Mouse (Mus musculus): ENCODE data around the gene Tubgcp5. TPM values are rescaled to one million over a fixed set of nuclear protein-coding genes. Genes with fewer than 3 reads are reported as not detected.

Tubgcp5 gene
- polyA plus RNA-seq, 1 experiment from 2014 or later: 42.8 TPM

DNA sequence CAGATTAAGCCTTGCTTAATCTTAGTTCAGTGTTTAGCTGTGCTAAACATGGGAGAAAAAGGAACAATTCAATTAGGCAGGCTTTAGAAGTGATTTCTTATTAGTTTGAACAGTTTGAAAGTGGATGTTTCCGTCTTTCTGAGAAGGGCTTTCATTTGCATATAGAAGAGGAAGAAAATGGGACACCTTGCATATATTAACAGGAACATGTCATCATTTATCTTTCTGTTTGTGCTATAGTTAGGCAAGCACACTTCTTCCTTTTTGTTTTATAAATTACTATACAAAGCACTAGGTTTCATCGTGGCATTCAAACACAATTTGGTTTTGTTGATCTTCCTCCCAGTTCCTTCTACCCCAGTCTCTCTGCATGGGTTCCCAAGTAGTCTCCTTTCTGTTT, 63.8 kb downstream of the Tubgcp5 start:
- H3K9me3 ChIP-seq (replicated peaks): no peaks in the 10 kb centered on the region
- H3K9ac ChIP-seq: no peak overlapping the region
- H3K36me3 ChIP-seq: no peaks in the 10 kb centered on the region
- 72% methylated on average over 2 of the region's 2 CpGs for WGBS
- no peak overlapping the region for H3K27ac ChIP-seq
- ATAC-seq (ENCODE audit: low FRiP score): no peak
- no peaks in the 10 kb centered on the region for H3K4me1 ChIP-seq
- H3K4me3 ChIP-seq: no peak overlapping the region
- H3K27me3 ChIP-seq: no peaks in the 10 kb centered on the region
- H3K4me2 ChIP-seq (replicated peaks): no peak overlapping the region

DNA sequence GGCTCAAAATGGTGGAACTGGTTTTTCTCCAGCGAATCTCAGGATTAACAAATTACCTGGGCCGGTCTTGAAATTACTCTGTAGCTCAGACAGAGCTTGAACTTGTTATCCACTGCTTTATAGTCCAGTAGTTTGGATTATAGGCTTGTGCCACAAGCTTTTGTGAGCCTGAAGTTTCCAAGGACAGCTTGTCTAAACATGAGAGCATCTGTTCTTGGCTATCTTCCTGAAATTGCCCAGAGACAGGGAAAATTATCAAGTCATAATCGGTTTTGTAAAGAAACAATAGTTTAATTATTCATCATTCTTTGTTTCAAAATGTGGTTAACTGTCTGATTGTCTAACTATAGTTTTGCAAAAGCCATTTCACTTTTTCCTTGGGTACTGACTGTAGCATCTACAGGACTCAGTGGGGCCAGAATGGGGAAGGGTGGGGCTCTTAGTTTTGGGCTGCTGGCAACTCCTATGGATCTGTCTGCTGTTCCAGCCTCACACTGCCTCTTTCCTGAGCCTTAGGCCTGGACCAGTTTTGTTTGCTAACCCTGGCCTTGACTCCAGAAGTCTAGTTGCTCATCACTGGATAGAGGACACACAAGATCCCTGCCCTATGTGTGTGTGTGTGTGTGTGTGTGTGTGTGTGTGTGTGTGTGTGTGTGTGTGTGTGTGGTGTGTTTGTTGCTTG, 65.0 kb downstream of the Tubgcp5 start:
- no peaks in the 10 kb centered on the region for H3K27me3 ChIP-seq
- 93% methylated on average over 3 of the region's 3 CpGs for WGBS

DNA sequence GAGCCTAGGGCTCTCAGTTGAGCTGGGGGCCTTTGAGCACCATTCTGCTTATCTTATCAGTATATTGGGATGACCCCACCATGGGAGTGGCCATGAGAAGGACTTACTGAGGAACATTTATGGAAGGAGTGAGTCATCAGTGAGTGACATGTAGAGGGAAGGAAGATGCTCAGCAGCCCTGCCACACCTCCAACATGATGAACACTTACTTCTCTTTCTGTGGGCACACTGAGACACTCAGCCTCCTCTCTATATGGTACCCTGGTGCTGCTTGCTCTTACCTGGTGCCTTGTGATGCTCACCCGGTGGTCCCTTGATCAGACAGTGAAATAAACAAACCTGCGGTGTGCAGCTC, 65.5 kb downstream of the Tubgcp5 start:
- no peak overlapping the region for H3K9ac ChIP-seq
- H3K4me1 ChIP-seq: no peaks in the 10 kb centered on the region
- no peaks in the 10 kb centered on the region for H3K27me3 ChIP-seq
- no peak for ATAC-seq (ENCODE audit: low FRiP score)
- no peak overlapping the region for H3K4me2 ChIP-seq (replicated peaks)
- H3K4me3 ChIP-seq: no peak overlapping the region
- no peak overlapping the region for H3K27ac ChIP-seq
- no peaks in the 10 kb centered on the region for H3K9me3 ChIP-seq (replicated peaks)
- no peaks in the 10 kb centered on the region for H3K36me3 ChIP-seq
- 95% methylated on average over 2 of the region's 2 CpGs for WGBS

More for the DNA sequence above, 65.0 kb downstream of the Tubgcp5 start:
- H3K4me2 ChIP-seq (replicated peaks): no peak overlapping the region
- no peak overlapping the region for H3K27ac ChIP-seq
- no peaks in the 10 kb centered on the region for H3K9me3 ChIP-seq (replicated peaks)
- ATAC-seq (ENCODE audit: low FRiP score): no peak
- H3K36me3 ChIP-seq: no peaks in the 10 kb centered on the region
- H3K4me3 ChIP-seq: no peak overlapping the region
- H3K9ac ChIP-seq: no peak overlapping the region
- no peaks in the 10 kb centered on the region for H3K4me1 ChIP-seq

DNA sequence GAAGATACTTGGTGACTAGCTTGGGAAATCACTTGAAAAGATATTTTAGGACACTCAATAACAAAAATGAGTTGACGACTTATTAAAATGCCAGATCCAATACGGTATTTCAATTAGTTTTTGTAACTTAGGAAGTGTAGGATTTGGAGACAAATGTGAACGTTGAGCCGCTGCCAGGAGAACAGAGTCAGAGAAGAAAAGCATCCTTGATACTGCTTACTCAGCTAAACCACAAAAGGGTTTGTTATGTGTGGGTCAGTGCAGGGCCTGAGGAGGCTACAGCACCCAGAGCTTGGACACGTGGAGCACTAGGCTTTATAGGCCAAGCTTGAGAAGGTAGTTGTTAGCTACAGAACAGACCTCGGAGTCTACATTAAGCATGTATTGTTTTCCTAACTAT, 66.0 kb downstream of the Tubgcp5 start:
- Histone ChIP-seq H3K36me3 (no peaks in the 10 kb centered on the region), H3K4me2 (replicated peaks) (no peak overlapping the region), H3K27ac (no peak overlapping the region), H3K9me3 (replicated peaks) (no peaks in the 10 kb centered on the region), H3K27me3 (no peaks in the 10 kb centered on the region), H3K4me1 (no peaks in the 10 kb centered on the region), H3K9ac (no peak overlapping the region), H3K4me3 (no peak overlapping the region)
- no peak for ATAC-seq (ENCODE audit: low FRiP score)
- 77% methylated on average over 6 of the region's 6 CpGs for WGBS

DNA sequence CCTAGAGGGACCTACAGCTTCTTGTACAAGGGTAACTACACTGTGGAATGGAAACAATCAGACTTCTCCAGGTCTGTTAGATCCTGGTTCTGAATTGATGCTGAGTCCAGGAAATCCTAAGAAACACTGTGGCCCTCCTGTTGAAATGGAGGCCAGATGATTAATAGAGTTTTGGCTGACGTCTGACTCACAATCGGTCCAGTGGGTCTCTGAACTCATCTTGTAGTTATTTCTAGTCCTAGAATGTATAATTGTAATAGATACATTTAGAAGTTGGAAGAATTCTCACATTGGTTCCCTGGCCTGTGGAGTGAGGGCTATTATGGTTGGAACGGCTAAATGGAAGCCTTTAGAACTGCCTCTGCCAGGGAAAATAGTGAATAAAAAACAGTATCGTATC, 67.2 kb downstream of the Tubgcp5 start:
- no peak overlapping the region for H3K4me2 ChIP-seq (replicated peaks)
- ATAC-seq (ENCODE audit: low FRiP score): no peak
- H3K36me3 ChIP-seq: no peaks in the 10 kb centered on the region
- 95% methylated on average over 4 of the region's 4 CpGs for WGBS
- no peaks in the 10 kb centered on the region for H3K27me3 ChIP-seq
- no peak overlapping the region for H3K27ac ChIP-seq
- H3K9ac ChIP-seq: no peak overlapping the region
- no peaks in the 10 kb centered on the region for H3K9me3 ChIP-seq (replicated peaks)
- no peaks in the 10 kb centered on the region for H3K4me1 ChIP-seq
- H3K4me3 ChIP-seq: no peak overlapping the region

DNA sequence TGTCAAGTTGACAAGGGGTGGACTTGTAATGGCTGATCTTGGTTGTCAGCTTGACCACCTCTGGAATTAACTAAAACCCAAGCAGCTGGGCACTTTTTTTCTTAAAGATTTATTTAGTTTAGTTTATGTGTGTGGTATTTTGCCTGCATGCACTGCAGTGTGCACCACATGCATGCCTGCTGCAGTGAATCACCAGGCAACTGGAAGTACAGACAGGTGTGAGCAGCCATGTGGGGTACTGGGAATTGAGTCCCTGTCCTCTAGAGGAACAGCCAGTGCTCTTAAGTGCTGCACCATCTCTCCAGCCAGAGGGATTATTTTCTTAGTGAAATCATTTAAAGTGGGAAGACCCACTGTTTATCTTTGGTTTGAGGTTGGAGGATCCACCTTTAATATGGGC, 71.1 kb downstream of the Tubgcp5 start:
- no peaks in the 10 kb centered on the region for H3K36me3 ChIP-seq
- H3K9ac ChIP-seq: no peak overlapping the region
- ATAC-seq (ENCODE audit: low FRiP score): no peak
- no peak overlapping the region for H3K4me2 ChIP-seq (replicated peaks)
- no peaks in the 10 kb centered on the region for H3K9me3 ChIP-seq (replicated peaks)
- H3K4me1 ChIP-seq: no peaks in the 10 kb centered on the region
- no peaks in the 10 kb centered on the region for H3K27me3 ChIP-seq
- no peak overlapping the region for H3K27ac ChIP-seq
- no peak overlapping the region for H3K4me3 ChIP-seq

DNA sequence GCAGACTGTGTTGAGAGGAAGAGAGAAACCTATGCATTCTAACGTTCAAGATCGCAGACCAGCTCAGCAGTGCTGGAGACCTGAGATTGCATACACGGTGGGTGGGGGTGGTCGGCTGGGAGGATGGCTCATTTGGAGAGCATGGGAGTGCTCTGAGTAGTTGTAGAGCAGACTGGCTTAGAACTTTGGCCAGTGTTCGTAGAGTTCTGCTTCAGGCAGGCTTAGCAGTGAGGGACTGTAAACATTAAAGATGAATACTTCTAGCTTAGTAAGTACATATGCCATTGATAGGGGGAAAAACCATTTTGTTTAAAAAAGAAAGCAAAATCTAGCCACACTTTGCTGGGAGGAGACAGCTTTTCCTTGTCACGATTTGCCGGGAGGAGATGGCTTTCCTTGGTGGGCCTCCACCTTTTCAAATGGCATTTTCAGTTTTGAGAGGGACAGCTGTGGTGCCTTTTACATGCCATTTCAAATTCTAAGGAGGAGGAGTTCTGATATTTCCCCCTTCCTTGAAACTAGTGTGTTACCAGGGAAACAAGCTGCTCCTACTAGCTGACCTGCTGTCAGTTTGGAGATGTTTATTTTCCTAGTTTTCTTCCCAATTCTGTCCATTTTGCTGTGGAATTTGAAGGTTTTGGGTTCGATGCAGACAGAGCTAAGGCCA, 71.9 kb downstream of the Tubgcp5 start:
- WGBS: 80% methylated on average over 8 of the region's 8 CpGs
- no peaks in the 10 kb centered on the region for H3K36me3 ChIP-seq
- no peak overlapping the region for H3K4me2 ChIP-seq (replicated peaks)
- no peaks in the 10 kb centered on the region for H3K4me1 ChIP-seq
- no peak for ATAC-seq (ENCODE audit: low FRiP score)
- no peak overlapping the region for H3K4me3 ChIP-seq
- no peaks in the 10 kb centered on the region for H3K9me3 ChIP-seq (replicated peaks)
- no peak overlapping the region for H3K9ac ChIP-seq
- H3K27me3 ChIP-seq: no peaks in the 10 kb centered on the region
- no peak overlapping the region for H3K27ac ChIP-seq

DNA sequence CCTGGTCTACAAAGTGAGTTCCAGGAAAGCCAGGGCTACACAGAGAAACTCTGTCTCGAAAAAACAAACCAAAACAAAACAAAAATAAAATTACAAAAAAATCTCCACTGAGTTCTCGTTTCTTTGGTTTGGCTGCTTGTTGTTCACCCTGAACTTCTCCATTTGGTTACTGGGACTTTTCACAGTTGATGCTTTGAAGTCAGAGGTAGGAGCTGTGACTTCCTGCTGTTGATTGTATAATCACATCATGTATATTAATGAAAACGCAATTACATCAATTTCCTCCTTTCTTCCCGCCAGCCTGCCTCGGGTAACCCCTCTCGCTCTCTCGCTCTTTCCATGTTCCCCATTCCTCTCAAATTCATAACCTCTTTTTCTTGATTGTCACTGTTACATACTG, 74.3 kb downstream of the Tubgcp5 start:
- Histone ChIP-seq H3K4me2 (replicated peaks) (no peak overlapping the region), H3K4me3 (no peak overlapping the region), H3K36me3 (peaks cover 10% of the 10 kb centered on the region; the same call in 1 of the 2 replicates), H3K27me3 (no peaks in the 10 kb centered on the region), H3K27ac (no peak overlapping the region), H3K9me3 (replicated peaks) (no peaks in the 10 kb centered on the region), H3K4me1 (no peaks in the 10 kb centered on the region), H3K9ac (no peak overlapping the region)
- WGBS: 84% methylated on average over 7 of the region's 7 CpGs
- no peak for ATAC-seq (ENCODE audit: low FRiP score)

DNA sequence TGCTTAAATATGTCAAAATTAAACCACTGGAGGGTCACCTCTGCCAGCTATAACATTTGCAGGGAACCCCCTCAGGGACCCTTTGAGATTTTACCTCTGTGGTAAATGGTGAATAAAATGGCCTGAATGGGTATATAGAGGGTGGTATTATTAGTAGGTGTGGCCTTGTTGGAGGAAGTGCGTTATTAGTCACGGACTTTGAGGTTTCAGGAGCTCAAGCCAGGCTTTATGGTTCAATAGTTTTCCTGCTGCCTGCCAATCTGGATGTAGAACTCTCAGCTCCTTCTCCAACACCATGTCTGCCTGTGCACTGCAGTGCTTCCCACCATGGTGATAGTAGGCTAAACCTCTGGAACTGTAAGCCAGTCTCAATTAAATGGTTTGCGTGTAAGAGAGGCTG, 75.3 kb downstream of the Tubgcp5 start:
- whole genome bisulfite sequencing: 81% methylated on average over 3 of the region's 3 CpGs
- H3K9ac ChIP-seq: no peak overlapping the region
- no peak overlapping the region for H3K27ac ChIP-seq
- no peak for ATAC-seq (ENCODE audit: low FRiP score)
- no peak overlapping the region for H3K4me2 ChIP-seq (replicated peaks)
- H3K9me3 ChIP-seq (replicated peaks): no peaks in the 10 kb centered on the region
- no peaks in the 10 kb centered on the region for H3K4me1 ChIP-seq
- H3K36me3 ChIP-seq: peaks cover 19% of the 10 kb centered on the region
- H3K4me3 ChIP-seq: no peak overlapping the region
- no peaks in the 10 kb centered on the region for H3K27me3 ChIP-seq

DNA sequence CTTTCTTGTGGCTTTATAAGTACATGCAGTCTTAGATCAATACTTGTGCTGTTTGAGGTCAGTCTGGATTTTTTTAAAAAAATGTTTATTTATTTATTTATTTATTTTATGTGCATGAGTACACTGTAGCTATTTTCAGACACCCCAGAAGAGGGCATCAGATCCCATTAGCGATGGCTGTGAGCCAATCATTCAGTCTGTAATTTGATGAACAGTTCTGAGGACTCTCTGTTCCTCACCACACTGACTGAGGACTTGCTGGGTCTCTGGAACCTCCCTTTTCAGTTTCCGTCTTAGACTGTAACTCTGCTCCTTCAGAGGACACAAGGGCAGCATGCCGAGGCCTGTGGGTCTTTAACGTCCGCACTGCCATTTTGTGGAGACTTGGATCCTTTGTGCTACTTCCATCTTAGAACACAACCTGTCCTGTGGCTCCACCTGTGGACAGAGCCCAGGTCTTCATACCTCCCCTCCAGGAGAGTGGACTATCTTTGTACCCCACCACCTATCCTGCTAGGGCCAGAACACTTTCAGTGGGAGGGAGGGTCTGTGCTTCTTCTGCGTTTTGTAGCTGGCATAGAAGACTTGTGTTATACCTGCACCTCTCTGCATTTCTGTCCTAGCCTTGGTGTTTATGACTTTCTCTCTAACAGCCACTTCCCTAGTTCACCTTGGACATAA, 76.5 kb downstream of the Tubgcp5 start:
- Histone ChIP-seq H3K4me2 (replicated peaks) (no peak overlapping the region), H3K4me1 (no peaks in the 10 kb centered on the region), H3K9ac (no peak overlapping the region), H3K27ac (no peak overlapping the region), H3K36me3 (peaks cover 31% of the 10 kb centered on the region), H3K4me3 (no peak overlapping the region), H3K9me3 (replicated peaks) (no peaks in the 10 kb centered on the region), H3K27me3 (no peaks in the 10 kb centered on the region)
- 92% methylated on average over 6 of the region's 6 CpGs for WGBS
- ATAC-seq (ENCODE audit: low FRiP score): no peak

DNA sequence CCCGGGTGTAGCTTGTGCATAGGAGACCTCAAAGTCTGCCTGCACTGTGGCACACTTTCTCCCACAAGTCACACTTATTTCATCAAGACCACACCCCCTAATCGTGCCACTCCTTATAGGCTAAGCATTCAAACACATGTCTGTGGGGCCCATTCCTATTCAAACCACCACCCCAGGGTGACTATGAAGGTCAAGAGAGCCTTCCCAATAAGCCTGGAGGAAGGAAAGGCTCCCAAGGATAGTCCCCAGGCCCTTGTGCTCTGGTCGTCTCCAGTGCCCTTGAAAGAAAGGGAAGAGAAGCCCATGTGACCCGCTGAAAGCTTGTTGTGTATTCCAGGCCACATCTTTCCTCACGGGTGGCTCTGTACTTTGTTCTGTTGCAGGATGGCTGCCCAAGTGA, 77.5 kb downstream of the Tubgcp5 start:
- Histone ChIP-seq H3K4me3 (no peak overlapping the region), H3K36me3 (peaks cover 35% of the 10 kb centered on the region), H3K27ac (no peak overlapping the region), H3K27me3 (no peaks in the 10 kb centered on the region), H3K4me1 (no peaks in the 10 kb centered on the region), H3K9me3 (replicated peaks) (no peaks in the 10 kb centered on the region), H3K4me2 (replicated peaks) (no peak overlapping the region), H3K9ac (no peak overlapping the region)
- no peak for ATAC-seq (ENCODE audit: low FRiP score)
- WGBS: 80% methylated on average over 5 of the region's 5 CpGs

DNA sequence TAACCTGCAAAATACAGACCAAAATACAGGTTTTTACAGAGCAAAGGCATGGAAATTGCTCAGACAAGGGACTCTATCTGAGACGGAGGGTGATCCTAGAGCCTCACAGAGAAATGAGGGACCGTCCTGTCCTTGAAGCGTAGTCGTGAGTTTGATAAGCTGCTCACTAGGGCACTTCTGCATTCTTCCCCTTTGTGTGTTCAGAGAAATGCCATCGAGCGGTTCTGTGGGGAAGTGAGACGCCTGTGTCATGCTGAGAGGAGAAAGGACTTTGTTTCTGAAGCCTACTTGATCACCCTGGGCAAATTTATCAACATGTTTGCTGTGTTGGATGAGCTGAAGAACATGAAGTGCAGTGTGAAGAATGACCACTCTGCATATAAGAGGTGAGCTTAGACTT, 80.7 kb downstream of the Tubgcp5 start:
- Histone ChIP-seq H3K27ac (no peak overlapping the region), H3K4me1 (no peaks in the 10 kb centered on the region), H3K4me2 (replicated peaks) (no peak overlapping the region), H3K27me3 (no peaks in the 10 kb centered on the region), H3K9me3 (replicated peaks) (no peaks in the 10 kb centered on the region), H3K9ac (no peak overlapping the region), H3K36me3 (peaks cover 64% of the 10 kb centered on the region), H3K4me3 (no peak overlapping the region)
- ATAC-seq (ENCODE audit: low FRiP score): no peak
- 95% methylated on average over 7 of the region's 7 CpGs for WGBS

DNA sequence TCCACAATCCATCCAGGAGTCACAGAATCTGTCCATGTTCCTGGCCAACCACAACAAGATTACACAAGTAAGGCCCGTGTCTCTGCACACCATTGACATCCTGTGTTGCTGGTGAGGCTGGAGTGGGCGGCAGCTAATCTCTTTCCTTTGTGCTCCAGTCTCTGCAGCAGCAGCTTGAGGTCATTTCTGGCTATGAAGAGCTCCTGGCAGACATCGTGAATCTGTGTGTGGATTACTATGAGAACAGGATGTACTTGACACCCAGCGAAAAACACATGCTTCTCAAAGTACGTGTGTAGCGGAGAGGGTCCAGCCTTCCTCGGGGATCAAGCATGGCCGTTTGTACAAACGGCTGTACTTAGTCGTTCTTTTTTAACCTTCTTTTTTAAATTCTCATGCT, 83.8 kb downstream of the Tubgcp5 start:
- Histone ChIP-seq H3K4me2 (replicated peaks) (no peak overlapping the region), H3K9me3 (replicated peaks) (no peaks in the 10 kb centered on the region), H3K36me3 (peaks cover 75% of the 10 kb centered on the region), H3K4me3 (no peak overlapping the region), H3K4me1 (no peaks in the 10 kb centered on the region), H3K27ac (no peak overlapping the region), H3K27me3 (no peaks in the 10 kb centered on the region), H3K9ac (no peak overlapping the region)
- ATAC-seq (ENCODE audit: low FRiP score): no peak
- WGBS: 92% methylated on average over 10 of the region's 10 CpGs

Data from hindbrain, embryonic 12.5 days (tissue).